Mouse (Mus musculus): ENCODE measurements around the gene Olfr706. TPM values are rescaled to one million over a fixed set of nuclear protein-coding genes. Genes with fewer than 3 reads are reported as not detected.
"Not testable (repeated sequence)": the region's sequence is repeated elsewhere in the genome, so short reads cannot be mapped to it uniquely, and the experiment has no call there.

Olfr706 gene
- not detected for total RNA-seq (2021)

- DNase-seq: no peak
- intact Hi-C loops (cut with DNase I): no loop called here
Observed at GRCm38 (mm10) chr7:106888062-106888461, at the start of gene Olfr706. TSS of gene Olfr706 (minus strand) at chr7:106888162.

DNA sequence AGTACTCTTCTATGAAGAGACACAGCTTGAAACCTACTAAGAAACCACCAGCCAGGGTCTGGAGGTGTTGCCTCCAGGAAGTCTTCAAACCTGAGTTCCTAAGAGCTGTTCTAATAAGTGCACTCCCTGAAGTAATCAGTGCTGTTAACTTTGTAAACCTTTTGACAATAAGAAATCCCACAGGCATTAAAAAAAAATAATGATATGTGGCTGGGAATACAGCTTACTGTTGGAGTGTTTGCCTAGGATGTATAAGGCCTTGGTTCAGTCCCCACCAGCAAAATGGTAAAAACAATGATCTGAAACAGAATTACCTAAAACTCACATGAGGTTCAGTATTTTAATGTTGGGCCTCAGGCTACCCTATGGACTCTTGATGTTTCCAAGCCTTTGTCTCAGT is 44.2 kb upstream of the Olfr706 start, which contains the start of gene Olfr709-ps1:
Olfr709-ps1 (minus strand) TSS at position 101 of the 400 bp plus-strand sequence.
- no peak for DNase-seq
- intact Hi-C loops (cut with DNase I): no loop called here

- DNase-seq: peak in 1 of 2 experiments; percentile 2
- intact Hi-C loops (cut with DNase I): not testable (repeated sequence)
Observed at GRCm38 (mm10) chr7:106920961-106921360, 33.0 kb upstream of the Olfr706 start.

DNA sequence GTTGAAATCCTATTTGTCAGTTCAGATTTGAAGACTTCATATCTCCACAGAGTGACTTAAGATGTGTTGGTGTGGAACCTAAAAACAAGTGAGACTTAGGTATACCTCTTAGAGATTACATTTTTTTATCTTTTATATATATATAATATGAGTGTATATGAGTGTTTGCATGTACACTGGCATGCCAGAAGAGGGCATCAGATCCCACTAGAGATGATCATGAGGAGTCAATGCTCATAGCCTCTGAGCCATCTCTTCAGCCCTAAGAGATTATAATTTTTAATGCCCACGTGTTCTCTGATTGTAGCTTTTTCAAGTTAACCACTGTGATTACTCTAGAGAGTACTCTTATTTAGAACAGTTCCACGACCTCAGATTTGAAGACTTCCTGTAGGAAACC is 19.7 kb upstream of the Olfr706 start, which contains the start of gene Olfr1532-ps1:
Olfr1532-ps1 (plus strand) TSS at position 326 of the 400 bp plus-strand sequence.
- intact Hi-C loops (cut with DNase I): no loop called here
- DNase-seq: no peak

- DNase-seq; intact Hi-C loops (cut with DNase I): not testable (repeated sequence)
Observed at GRCm38 (mm10) chr7:106901141-106901540, 13.2 kb upstream of the Olfr706 start, which contains the start of gene Olfr707. TSS of gene Olfr707 (minus strand) at chr7:106901241.

- intact Hi-C loops (cut with DNase I): no loop called here
- no peak for DNase-seq
Observed at GRCm38 (mm10) chr7:106876791-106877190, 11.2 kb downstream of the Olfr706 start, which contains the start of gene Olfr705. TSS of gene Olfr705 (minus strand) at chr7:106876891.

- no peak for DNase-seq
- intact Hi-C loops (cut with DNase I): no loop called here
Observed at GRCm38 (mm10) chr7:106862885-106863284, 25.1 kb downstream of the Olfr706 start, which contains the start of gene Olfr704. TSS of gene Olfr704 (plus strand) at chr7:106863185.

DNA sequence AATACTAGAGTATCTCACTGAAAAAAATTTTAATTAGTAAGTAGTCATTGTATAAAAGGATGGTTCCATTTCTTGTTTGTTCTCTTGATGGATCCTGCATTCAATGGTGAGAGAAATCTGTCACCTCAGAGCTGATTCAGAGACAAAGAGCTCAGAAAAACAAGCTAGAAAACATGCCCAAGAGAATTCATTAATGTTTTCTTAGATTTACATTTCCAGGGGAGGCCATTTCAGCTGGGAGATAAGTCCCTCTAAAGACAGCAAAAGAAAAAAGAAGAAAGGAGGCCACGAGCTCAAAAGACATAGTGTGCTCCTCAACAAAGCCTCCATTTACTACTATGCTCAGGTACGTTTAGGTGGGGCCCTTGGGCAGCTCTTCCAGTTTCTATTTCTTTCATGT is 44.9 kb downstream of the Olfr706 start, which contains the start of gene Olfr703:
Olfr703 (plus strand) TSS at position 301 of the 400 bp plus-strand sequence.
- intact Hi-C loops (cut with DNase I): no loop called here
- DNase-seq: no peak

GRCm38 (mm10) chr7:106833793-106834192 is 54.2 kb downstream of the Olfr706 start, which contains the start of gene Olfr702:
TSS of gene Olfr702 (minus strand) at chr7:106833893.
- intact Hi-C loops (cut with DNase I): no loop called here
- no peak for DNase-seq

Other genes with a start within 250 kb of the Olfr706 start
- gene Olfr693, start 207.6 kb downstream of the Olfr706 start, total RNA-seq (2021): not detected
- gene Olfr694, start 196.3 kb downstream of the Olfr706 start, total RNA-seq (2021): not detected
- gene Olfr695, start 171.8 kb downstream of the Olfr706 start, total RNA-seq (2021): not detected
- gene Olfr697, start 145.7 kb downstream of the Olfr706 start, total RNA-seq (2021): not detected
- not detected for gene Olfr698, start 132.8 kb downstream of the Olfr706 start, total RNA-seq (2021)
- not detected for gene Olfr699, start 95.0 kb downstream of the Olfr706 start, total RNA-seq (2021)
- not detected for gene Olfr700, start 79.3 kb downstream of the Olfr706 start, total RNA-seq (2021)
- not detected for gene Olfr701, start 74.0 kb downstream of the Olfr706 start, total RNA-seq (2021)
- gene Olfr702, start 54.3 kb downstream of the Olfr706 start, total RNA-seq (2021): not detected
- gene Olfr703, start 44.8 kb downstream of the Olfr706 start, total RNA-seq (2021): not detected
- gene Olfr704, start 25.0 kb downstream of the Olfr706 start, total RNA-seq (2021): not detected
- gene Olfr705, start 11.3 kb downstream of the Olfr706 start, total RNA-seq (2021): not detected
- not detected for gene Olfr707, start 13.1 kb upstream of the Olfr706 start, total RNA-seq (2021)
- not detected for gene Olfr1532-ps1, start 19.8 kb upstream of the Olfr706 start, total RNA-seq (2021)
- not detected for gene Olfr709-ps1, start 44.1 kb upstream of the Olfr706 start, total RNA-seq (2021)
- not detected for gene Olfr710, start 60.1 kb upstream of the Olfr706 start, total RNA-seq (2021)
- not detected for gene Olfr6, start 75.8 kb upstream of the Olfr706 start, total RNA-seq (2021)
- not detected for gene Olfr711, start 87.3 kb upstream of the Olfr706 start, total RNA-seq (2021)
- not detected for gene Olfr2, start 117.9 kb upstream of the Olfr706 start, total RNA-seq (2021)
- gene Olfr713, start 143.0 kb upstream of the Olfr706 start, total RNA-seq (2021): not detected
- not detected for gene Olfr714, start 182.8 kb upstream of the Olfr706 start, total RNA-seq (2021)
- gene Olfr17, start 205.1 kb upstream of the Olfr706 start, total RNA-seq (2021): not detected
- gene Olfr715b, start 222.2 kb upstream of the Olfr706 start, total RNA-seq (2021): not detected
- gene Olfr715, start 242.9 kb upstream of the Olfr706 start, total RNA-seq (2021): not detected